Mouse (Mus musculus) left cerebral cortex, adult 2 months (tissue): Measurements from ENCODE around the gene Ednra. TPM values are rescaled to one million over a fixed set of nuclear protein-coding genes. Genes with fewer than 3 reads are reported as not detected.

Experiments
- DNase-seq, 2 experiments: peaks; one replicate each; pipeline ENCODE4 v3.0.0; 2021 to 2022; ENCODE audit warnings: low spot score in 2 of 2, mixed read lengths in 1 of 2; ENCODE audit errors: extremely low spot score in 1 of 2
- H3K27ac ChIP-seq: fragments of 200-600 bp; 2 replicates; pipeline ENCODE4 v1.8.1; 2022
- H3K4me3 ChIP-seq: fragments of 200-600 bp; 2 replicates; pipeline ENCODE4 v1.8.1; 2022
- CTCF ChIP-seq: fragments of 200-600 bp; IDR thresholded peaks from 2 replicates; pipeline ENCODE4 v1.8.1; 2022; ENCODE audit warnings: antibody characterized with exemption, mild to moderate bottlenecking, moderate library complexity
- intact Hi-C: fragments of 180-260 bp; cut with DNase I; formaldehyde crosslinking; loops from one replicate; pipeline ENCODE4 v1.15.1; 2025
- total RNA-seq, 2 experiments: library from RNA; stranded (reverse); gene quantifications; 2 replicates each; pipeline ENCODE4 v1.2.3; 2021

Gene Ednra
- total RNA-seq, 2 experiments from 2014 or later, result 2.8 to 3.5 TPM

DNA sequence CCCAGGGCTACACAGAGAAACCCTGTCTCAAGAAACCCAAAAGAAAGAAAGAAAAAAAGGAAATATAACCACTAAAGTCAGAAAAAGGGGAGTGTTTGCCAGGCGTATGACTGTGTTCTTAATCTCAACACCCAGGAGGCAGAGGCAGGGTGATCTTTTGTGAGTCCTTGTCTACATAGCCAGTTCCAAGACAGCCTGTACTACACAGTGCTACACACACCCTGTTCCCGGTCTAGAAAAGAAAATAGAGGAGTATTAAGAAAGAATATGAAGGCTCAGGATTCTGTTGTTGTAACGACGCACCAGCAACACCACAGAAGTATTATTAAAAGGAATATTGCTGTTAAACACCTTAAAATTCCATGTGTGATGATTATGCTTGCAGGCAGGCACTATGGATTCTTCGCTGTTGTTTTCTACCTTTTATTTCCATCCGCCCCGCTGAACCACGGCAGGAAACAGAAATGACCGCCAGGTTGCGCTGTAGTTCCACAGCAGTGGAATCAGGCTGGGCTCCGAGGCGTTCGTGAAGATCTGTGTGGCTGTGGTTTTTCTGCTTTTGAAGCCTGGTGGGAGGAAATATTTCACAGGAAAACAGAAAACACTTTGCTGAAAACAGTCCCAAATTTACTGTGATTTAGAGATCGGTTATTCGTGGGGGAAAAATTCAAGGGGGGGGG lies 94.3 kb downstream of the Ednra start:
- Histone ChIP-seq H3K4me3 (no peak overlapping the region), H3K27ac (no peak overlapping the region)
- intact Hi-C loops, result loop anchor here (1.0 to 5.0 kb wide), 2 partner anchors 374 to 422 kb away; no protein-coding TSS in a partner anchor
- TF ChIP-seq CTCF, result peak; percentile 95
- DNase-seq, result peak; percentile 71 to 86

DNA sequence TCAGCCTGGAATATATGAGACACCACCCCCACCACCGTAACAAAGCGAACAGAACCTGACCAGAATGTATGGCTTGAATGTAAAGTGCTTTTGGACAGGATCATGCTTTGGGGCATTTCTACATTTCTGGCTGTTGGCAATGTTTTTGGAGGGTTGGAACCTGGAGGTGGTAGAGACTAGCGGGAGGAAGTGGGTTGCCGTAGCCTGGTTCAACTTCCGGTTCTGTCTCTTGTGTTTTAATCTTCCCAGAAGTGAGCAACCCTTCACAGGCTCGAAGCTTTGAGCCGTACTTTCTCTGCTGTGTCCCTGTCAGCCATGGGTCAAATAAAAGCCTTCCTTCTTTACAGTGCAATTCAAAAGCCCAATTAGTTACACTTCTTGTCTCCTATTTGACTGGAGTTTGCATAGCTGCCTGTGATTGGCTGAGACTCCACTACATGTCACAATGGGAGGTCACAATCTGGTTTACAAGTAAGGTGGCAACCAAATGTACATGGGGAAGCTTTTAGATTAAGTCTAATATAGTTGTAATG lies 100.5 kb downstream of the Ednra start:
- no peak for DNase-seq
- Histone ChIP-seq H3K27ac (no peak overlapping the region), H3K4me3 (no peak overlapping the region)
- TF ChIP-seq CTCF, result no peak
- intact Hi-C loops, result no loop called here

- Histone ChIP-seq H3K27ac (no peak overlapping the region), H3K4me3 (no peak overlapping the region)
- intact Hi-C loops, result no loop called here
- peak; percentile 37 for TF ChIP-seq CTCF
- no peak for DNase-seq
Observed at GRCm38 (mm10) chr8:77617916-77618315, 106.3 kb downstream of the Ednra start.

Other genes with a start within 250 kb of the Ednra start
- 10 to 100 TPM; 39.2 to 40.1 TPM for gene Arhgap10, start 206.5 kb downstream of the Ednra start, total RNA-seq
- 10 to 100 TPM; 17.5 to 20.7 TPM for gene Prmt9, start 175.1 kb downstream of the Ednra start, total RNA-seq
- gene Tmem184c, start 113.8 kb downstream of the Ednra start, total RNA-seq, result 10 to 100 TPM; 60.9 to 63.7 TPM